Mouse (Mus musculus): Measurements from ENCODE around the gene Duoxa1.

- TF ChIP-seq CTCF (conservative IDR thresholded peaks at IDR 0.05; ENCODE audit: low read length) (no peak), POU5F1 (IDR thresholded peaks at IDR 0.05; ENCODE audit: borderline replicate concordance, low read length) (no peak)
Observed at GRCm38 (mm10) chr2:122305097-122305892, 8.2 kb downstream of the Duoxa1 start.
